Comparison of ENCODE assay signal across 13 mouse cellular contexts in genomic region chr16:76294550-76294949, GRCm38 (mm10).
DNase-seq lines count a peak whose midpoint lies in the region; ATAC-seq and TF ChIP-seq lines count a peak whose summit lies in the region.
"Had no signal": no experiment of that assay in that cellular context is flagged by ENCODE, and none has a peak within 500 bp of the region (broad histone marks: within the 10 kb centered on the region; RNA-seq: fewer than 3 reads in every experiment).

No protein-coding gene starts in this region.

- no peak for TF ChIP-seq EP300 in heart, postnatal 0 days (IDR thresholded peaks at IDR 0.05; ENCODE audit: low read depth)

- H3K4me3 ChIP-seq in hindbrain, embryonic 16.5 days (ENCODE audit: low read length), result no peak overlapping the region
- no peak overlapping the region for H3K4me3 ChIP-seq in hindbrain, embryonic 13.5 days
- H3K4me3 ChIP-seq in heart, postnatal 0 days (ENCODE audit: low read depth, low read length), result no peak overlapping the region
- no peak overlapping the region for H3K4me3 ChIP-seq in liver, embryonic 15.5 days (replicated peaks)
- H3K4me3 ChIP-seq in kidney, adult 2 months (ENCODE audit: insufficient read depth, low read depth, low read length), result no peak overlapping the region
- H3K4me3 ChIP-seq: embryonic facial prominence, embryonic 12.5 days; forebrain, embryonic 13.5 days had no signal

- H3K4me1 ChIP-seq in hindbrain, embryonic 16.5 days (ENCODE audit: control insufficient read depth, insufficient read depth, low read depth, low read length), result no peaks in the 10 kb centered on the region
- H3K4me1 ChIP-seq in hindbrain, embryonic 13.5 days (replicated peaks), result peaks cover 4% of the 10 kb centered on the region; the same call in 1 of the 2 replicates
- peaks cover 19% of the 10 kb centered on the region; the same call in 1 of the 2 replicates for H3K4me1 ChIP-seq in heart, postnatal 0 days (ENCODE audit: control insufficient read depth, insufficient read depth)
- peaks cover 25% of the 10 kb centered on the region for H3K4me1 ChIP-seq in liver, embryonic 15.5 days (replicated peaks)
- no peaks in the 10 kb centered on the region for H3K4me1 ChIP-seq in kidney, adult 2 months (ENCODE audit: control insufficient read depth, insufficient read depth, low read length)
- H3K4me1 ChIP-seq: embryonic facial prominence, embryonic 12.5 days; forebrain, embryonic 13.5 days had no signal

- no peak overlapping the region for H3K9ac ChIP-seq in hindbrain, embryonic 16.5 days (ENCODE audit: low read depth, low read length)
- H3K9ac ChIP-seq in hindbrain, embryonic 13.5 days, result no peak overlapping the region
- no peak overlapping the region for H3K9ac ChIP-seq in heart, postnatal 0 days (replicated peaks; ENCODE audit: low read depth, low read length)
- H3K9ac ChIP-seq in liver, embryonic 15.5 days, result no peak overlapping the region
- H3K9ac ChIP-seq: embryonic facial prominence, embryonic 12.5 days; forebrain, embryonic 13.5 days had no signal

- peak; percentile 29; the same call in 1 of the 2 replicates for ATAC-seq in hindbrain, embryonic 16.5 days
- no peak for ATAC-seq in hindbrain, embryonic 13.5 days (ENCODE audit: low FRiP score)
- peak; percentile 43 for ATAC-seq in heart, postnatal 0 days (ENCODE audit: insufficient read depth, low read depth)
- no peak for ATAC-seq in liver, embryonic 15.5 days (ENCODE audit: insufficient read depth)
- ATAC-seq: forebrain, embryonic 13.5 days had no signal

- no peak overlapping the region for H3K4me2 ChIP-seq in hindbrain, embryonic 16.5 days (ENCODE audit: low read length)
- no peak overlapping the region for H3K4me2 ChIP-seq in hindbrain, embryonic 13.5 days
- peak overlapping the region; percentile 30; the same call in 1 of the 2 replicates for H3K4me2 ChIP-seq in heart, postnatal 0 days (ENCODE audit: low read depth, low read length)
- H3K4me2 ChIP-seq in liver, embryonic 15.5 days, result 0 out of 2 replicates have a peak overlapping the region, but pooled peaks have one; percentile 25
- H3K4me2 ChIP-seq: embryonic facial prominence, embryonic 12.5 days; forebrain, embryonic 13.5 days had no signal

- no peaks in the 10 kb centered on the region for H3K27me3 ChIP-seq in hindbrain, embryonic 16.5 days (replicated peaks; ENCODE audit: control insufficient read depth, insufficient read depth, low read length)
- H3K27me3 ChIP-seq in hindbrain, embryonic 13.5 days, result no peaks in the 10 kb centered on the region
- H3K27me3 ChIP-seq in heart, postnatal 0 days (ENCODE audit: control insufficient read depth, insufficient read depth, low read length), result no peaks in the 10 kb centered on the region
- H3K27me3 ChIP-seq in liver, embryonic 15.5 days, result no peaks in the 10 kb centered on the region
- no peaks in the 10 kb centered on the region for H3K27me3 ChIP-seq in kidney, adult 2 months (replicated peaks; ENCODE audit: control insufficient read depth, insufficient read depth, low read length)
- H3K27me3 ChIP-seq: embryonic facial prominence, embryonic 12.5 days; forebrain, embryonic 13.5 days had no signal

- H3K36me3 ChIP-seq in hindbrain, embryonic 16.5 days (ENCODE audit: control insufficient read depth, insufficient read depth, low read length), result peaks cover 15% of the 10 kb centered on the region; the same call in 1 of the 2 replicates
- peaks cover 41% of the 10 kb centered on the region for H3K36me3 ChIP-seq in hindbrain, embryonic 13.5 days
- H3K36me3 ChIP-seq in heart, postnatal 0 days (replicated peaks; ENCODE audit: control insufficient read depth, insufficient read depth, low read length), result peaks cover 31% of the 10 kb centered on the region
- peaks cover 63% of the 10 kb centered on the region for H3K36me3 ChIP-seq in liver, embryonic 15.5 days (replicated peaks)
- peaks cover 10% of the 10 kb centered on the region for H3K36me3 ChIP-seq in kidney, adult 2 months (ENCODE audit: control insufficient read depth, insufficient read depth, low read length)

- intact Hi-C loops in left cerebral cortex, postnatal 4 days (cut with DNase I), result no loop called here

- no peaks in the 10 kb centered on the region for H3K9me3 ChIP-seq in hindbrain, embryonic 16.5 days (ENCODE audit: control insufficient read depth, low read length)
- H3K9me3 ChIP-seq in hindbrain, embryonic 13.5 days, result no peaks in the 10 kb centered on the region
- H3K9me3 ChIP-seq in heart, postnatal 0 days (replicated peaks; ENCODE audit: control insufficient read depth, low read length), result no peaks in the 10 kb centered on the region
- no peaks in the 10 kb centered on the region for H3K9me3 ChIP-seq in liver, embryonic 15.5 days (replicated peaks)
- H3K9me3 ChIP-seq: embryonic facial prominence, embryonic 12.5 days; forebrain, embryonic 13.5 days had no signal

- no peak for TF ChIP-seq CTCF in heart, postnatal 0 days (IDR thresholded peaks at IDR 0.05; ENCODE audit: low read depth)
- TF ChIP-seq CTCF in kidney, adult 2 months (conservative IDR thresholded peaks at IDR 0.05; ENCODE audit: insufficient read depth, insufficient read length, low read depth, low read length), result no peak

- DNase-seq in ZHBTc4 (ENCODE audit: low read depth, low spot score), result peak; percentile 45
- peak; percentile 40 for DNase-seq in heart, postnatal 0 days (ENCODE audit: low spot score)
- no peak for DNase-seq in left cerebral cortex, postnatal 4 days
- DNase-seq in spleen, adult 12 weeks (ENCODE audit: low spot score), result no peak
- no peak for DNase-seq in kidney, adult 2 months
- DNase-seq: cerebellum, adult 9-11 months; kidney, postnatal 25 days had no signal

- 87% methylated on average over 15 of the region's 15 CpGs for WGBS in hindbrain, embryonic 16.5 days
- WGBS in hindbrain, embryonic 13.5 days, result 84% methylated on average over 15 of the region's 15 CpGs
- 67% methylated on average over 15 of the region's 15 CpGs for WGBS in heart, postnatal 0 days
- WGBS in liver, embryonic 15.5 days (ENCODE audit: insufficient replicate concordance), result 77% methylated on average over 15 of the region's 15 CpGs
- 80% methylated on average over 15 of the region's 15 CpGs for WGBS in kidney, adult 2 months

- H3K27ac ChIP-seq in hindbrain, embryonic 16.5 days (ENCODE audit: low read depth, low read length), result no peak overlapping the region
- H3K27ac ChIP-seq in hindbrain, embryonic 13.5 days, result no peak overlapping the region
- H3K27ac ChIP-seq in heart, postnatal 0 days (ENCODE audit: low read depth), result peak overlapping the region; percentile 80
- H3K27ac ChIP-seq in liver, embryonic 15.5 days (replicated peaks), result peak overlapping the region; percentile 46; the same call in 1 of the 2 replicates
- no peak overlapping the region for H3K27ac ChIP-seq in kidney, adult 2 months (ENCODE audit: insufficient read depth, low read depth, low read length)
- H3K27ac ChIP-seq: embryonic facial prominence, embryonic 12.5 days; forebrain, embryonic 13.5 days; macrophage had no signal

- TF ChIP-seq POLR2A in kidney, adult 2 months (IDR thresholded peaks at IDR 0.05; ENCODE audit: low read depth, low read length), result no peak

Comparison
In these comparisons a context has a peak if more than half of its experiments do, and no peak if none do; other contexts are left out.
1. ATAC-seq: peak in hindbrain, embryonic 16.5 days (single experiment) and heart, postnatal 0 days (single experiment); none in hindbrain, embryonic 13.5 days (single experiment) and liver, embryonic 15.5 days (single experiment).
2. H3K27ac ChIP-seq: peak in heart, postnatal 0 days (single experiment) and liver, embryonic 15.5 days (single experiment); none in hindbrain, embryonic 16.5 days (single experiment), hindbrain, embryonic 13.5 days (single experiment) and kidney, adult 2 months (single experiment).
3. H3K4me2 ChIP-seq: peak in heart, postnatal 0 days (single experiment) and liver, embryonic 15.5 days (single experiment); none in hindbrain, embryonic 16.5 days (single experiment) and hindbrain, embryonic 13.5 days (single experiment).
4. DNase-seq: peak in ZHBTc4 (single experiment) and heart, postnatal 0 days (single experiment); none in left cerebral cortex, postnatal 4 days (single experiment), spleen, adult 12 weeks (single experiment) and kidney, adult 2 months (single experiment).